Mouse (Mus musculus): ENCODE data around the gene Cxcr4.

Gene Cxcr4

GRCm38 (mm10) chr1:128592211-128592741, at the start of gene Cxcr4:
Gene Cxcr4 (minus strand): TSS chr1:128592293.
- DNase-seq = peak; percentile 68 to 81

GRCm38 (mm10) chr1:128639707-128640107, 47.6 kb upstream of the Cxcr4 start:
- DNase-seq = no peak

DNA sequence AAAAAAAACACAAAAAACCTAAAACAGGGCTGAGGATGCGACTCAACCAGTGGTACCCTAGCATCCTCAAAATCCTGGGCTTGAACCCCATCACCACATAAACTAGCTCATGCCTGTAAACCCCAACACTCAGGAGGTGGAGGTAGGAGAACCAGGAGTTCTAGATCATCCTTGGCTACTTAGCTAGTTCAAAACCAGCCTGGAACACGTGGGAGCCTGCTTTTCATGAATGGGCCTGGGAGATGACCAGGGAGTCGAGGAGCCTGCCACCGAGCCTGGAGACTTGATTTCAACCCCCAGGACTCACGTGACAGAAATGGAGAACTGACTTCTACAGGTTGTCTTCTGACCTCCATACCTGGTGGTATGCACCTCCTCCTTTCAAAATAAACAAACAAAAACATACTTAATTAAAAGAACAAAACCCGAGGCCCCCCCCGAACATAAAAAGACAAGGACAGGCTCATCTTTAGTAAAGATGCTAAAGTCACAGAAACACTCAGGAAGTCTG, 45.2 kb upstream of the Cxcr4 start:
- DNase-seq = no peak

DNA sequence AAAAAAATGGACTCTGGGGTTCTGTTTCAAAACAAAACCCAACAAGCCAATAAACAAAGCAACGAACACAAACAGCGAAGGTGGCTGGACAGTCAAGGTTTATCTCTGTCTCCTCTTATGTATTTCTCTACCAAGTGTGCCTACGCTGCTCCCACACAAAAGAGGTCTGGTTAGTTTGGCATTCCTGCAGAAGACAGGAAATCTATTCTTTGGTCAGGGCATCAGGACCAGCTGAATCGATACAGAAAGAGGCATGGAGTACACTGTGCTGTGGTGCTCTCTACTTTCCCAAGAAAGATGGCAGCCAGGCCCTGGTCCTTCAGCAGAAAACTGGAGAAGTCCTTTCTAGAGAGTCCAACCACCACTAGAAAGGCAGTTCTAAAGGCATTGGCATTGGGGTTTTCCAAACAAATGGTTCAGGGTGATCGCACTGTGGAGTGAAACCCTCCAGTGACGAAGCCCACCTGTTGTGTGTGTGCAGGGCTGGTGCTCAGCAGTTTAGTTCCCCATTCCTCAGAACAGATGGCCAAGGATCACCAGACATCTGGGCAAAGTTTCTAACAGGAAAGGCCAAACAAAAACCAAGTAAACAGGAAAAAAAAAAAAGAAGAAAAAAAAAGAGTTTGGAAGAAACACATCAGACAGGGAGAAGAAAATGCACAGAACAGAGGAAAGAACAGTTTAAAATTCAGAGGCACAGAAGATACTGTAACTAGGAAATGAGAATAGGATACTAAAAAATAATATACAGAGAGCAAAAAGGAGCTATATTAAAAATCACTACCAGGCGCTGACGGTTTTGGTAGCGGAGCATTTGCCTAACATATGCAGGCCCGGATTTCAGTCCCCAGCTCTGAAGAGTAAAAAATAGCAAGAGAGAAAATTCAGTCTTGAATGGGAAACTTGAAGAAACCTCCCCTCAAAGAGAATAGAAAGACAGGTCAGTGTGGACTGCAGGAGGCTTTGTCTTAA, 44.5 kb upstream of the Cxcr4 start:
- no peak for DNase-seq

DNA sequence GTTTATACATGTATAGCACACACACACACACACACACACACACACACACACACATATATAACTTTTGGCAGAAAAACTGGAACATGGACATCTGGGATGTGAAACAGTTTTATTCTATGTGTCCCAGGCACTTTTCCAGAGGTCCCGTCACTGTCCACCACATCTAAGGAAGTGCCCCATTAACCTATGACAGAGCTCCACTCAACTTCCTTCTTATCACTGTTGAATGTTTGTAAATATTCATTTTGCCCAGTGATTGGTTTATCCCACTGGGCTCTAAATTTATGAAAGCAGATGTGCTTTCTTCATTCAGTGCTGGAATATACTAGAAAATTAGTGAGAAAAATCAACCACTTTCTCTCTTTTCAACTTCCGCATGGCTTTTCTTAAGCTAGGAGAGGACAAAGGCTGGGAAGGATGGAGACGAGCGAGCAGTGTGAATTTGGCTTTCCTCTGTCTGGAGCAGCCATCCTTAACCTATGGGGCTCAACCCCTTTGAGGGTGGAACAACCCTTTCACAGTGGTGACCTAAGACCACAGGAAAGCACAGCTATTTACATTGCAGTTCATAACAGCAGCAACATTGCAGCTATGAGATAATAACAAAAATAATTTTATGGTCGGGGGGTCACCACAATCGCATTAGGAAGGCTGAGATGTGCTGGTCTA, 41.8 kb upstream of the Cxcr4 start:
- DNase-seq = no peak

- DNase-seq = no peak
These were observed 40.4 kb upstream of the Cxcr4 start for GRCm38 (mm10) chr1:128632522-128632921.

DNA sequence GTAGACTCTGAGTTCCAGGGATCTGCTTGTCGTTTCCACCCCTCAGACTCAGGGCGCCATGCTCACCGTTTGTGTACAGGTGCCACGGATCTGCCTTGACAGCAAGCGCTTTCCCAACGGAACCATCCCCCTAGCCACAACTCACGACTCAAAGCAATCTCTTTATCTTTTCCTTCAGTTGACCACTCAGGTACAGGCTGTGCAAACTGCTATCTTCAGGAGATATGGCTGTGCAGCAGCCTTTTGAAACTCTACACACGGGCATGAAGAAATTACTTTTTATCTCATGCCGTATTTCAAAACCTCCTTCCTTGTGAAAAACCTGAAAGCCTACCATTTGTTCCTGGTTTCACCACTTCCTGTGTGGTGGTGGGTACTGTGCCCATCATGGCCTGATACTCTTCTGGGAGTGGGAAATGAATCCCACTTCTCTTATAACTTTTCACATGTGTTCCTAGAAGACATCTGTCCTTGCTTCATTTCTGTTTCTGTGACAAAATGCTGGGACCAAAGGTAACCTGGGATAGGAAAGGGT, 34.1 kb upstream of the Cxcr4 start:
- no peak for DNase-seq

DNA sequence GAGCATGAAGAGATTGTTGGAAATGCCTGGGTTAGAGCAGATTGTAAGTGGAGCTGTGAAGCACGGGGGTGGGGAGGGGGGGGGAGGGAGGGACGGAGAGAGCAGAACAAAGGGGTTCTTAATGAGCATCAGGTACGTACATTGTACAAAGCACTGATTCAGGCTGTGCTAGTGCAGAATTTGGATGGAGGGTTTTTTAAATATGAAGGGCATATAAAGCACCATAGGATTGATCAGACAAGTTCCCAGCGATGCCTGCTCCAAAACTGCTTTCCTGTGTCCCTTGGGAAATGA, 31.4 kb upstream of the Cxcr4 start:
- DNase-seq = no peak

GRCm38 (mm10) chr1:128622867-128623593, 30.9 kb upstream of the Cxcr4 start:
- DNase-seq = no peak

GRCm38 (mm10) chr1:128617654-128618310, 25.7 kb upstream of the Cxcr4 start:
- no peak for DNase-seq

GRCm38 (mm10) chr1:128616586-128616985, 24.5 kb upstream of the Cxcr4 start:
- peak in 1 of 2 experiments; percentile 43 for DNase-seq

DNA sequence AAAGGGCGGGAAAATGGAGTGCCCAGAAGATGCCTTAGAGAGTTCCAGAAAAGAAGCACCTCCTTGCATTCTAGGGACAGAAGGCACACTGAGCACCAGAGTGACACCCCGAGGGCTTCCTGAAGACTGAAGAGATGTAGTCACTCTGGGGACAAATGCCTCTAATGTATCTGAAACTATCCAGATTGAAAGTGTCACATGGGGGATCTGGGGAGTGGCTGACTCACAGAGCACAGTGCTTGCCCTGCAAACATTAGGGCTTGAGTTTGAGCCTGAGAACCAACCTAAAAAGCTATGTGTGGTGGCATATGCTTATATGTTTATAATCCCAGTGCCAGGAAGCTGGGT, 23.3 kb upstream of the Cxcr4 start:
- no peak for DNase-seq

DNA sequence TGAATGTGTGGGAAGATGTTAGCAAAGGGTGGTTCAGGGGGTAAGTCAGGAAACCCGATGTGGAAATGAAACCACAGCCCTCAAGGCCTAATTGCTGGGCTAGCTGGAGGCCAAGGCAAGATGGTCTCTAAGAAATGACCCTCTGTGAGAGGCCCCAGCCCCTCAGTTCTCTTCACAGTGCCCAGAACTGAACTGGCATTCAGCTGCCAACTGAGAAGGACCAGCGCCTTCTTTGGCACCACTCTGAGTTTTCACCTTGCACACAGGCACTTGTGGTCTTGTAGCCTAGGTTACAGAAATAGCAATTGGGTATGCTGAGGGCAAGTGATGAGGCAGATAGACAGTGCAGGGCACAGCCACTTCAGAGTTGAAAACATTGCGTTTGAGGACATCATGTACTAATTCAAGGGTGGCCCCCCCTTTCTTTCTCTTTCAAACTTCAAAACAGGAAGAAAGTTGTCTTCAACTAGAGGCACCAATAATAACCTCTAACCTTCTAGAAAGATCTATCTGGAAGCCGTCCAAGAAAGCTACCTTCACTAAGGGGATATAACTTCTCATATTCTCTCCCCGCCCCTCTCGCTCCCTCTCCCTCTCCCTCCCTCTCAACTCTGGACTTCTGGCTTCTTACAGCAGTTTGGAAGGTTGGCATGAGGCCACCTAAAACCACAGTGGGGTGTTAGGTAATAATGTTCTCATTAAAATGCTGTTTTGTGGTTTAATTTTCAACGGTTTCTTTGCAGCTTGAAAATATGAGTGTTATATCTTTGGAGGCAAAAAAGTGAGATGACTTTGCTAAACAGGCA, 22.8 kb upstream of the Cxcr4 start:
- peak; percentile 41 to 49 for DNase-seq

DNA sequence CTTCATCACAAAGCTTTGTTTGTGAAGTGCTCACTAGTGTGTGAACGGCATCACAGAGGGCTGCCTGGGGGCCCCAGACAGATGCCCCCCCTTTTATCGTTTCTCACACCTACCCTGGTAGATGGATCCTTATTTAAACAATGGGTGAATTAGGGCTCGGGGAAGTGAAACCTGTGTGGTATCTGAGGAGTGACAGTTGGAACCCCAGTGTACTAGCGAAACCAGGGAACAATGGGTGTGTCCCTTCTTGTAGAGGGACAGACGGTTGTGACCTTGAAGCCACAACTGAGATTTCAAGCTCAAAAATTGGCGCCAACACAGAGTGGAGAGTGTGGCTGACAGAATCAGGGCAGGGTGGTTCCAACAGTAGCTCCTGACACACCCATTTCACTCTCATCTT, 16.0 kb upstream of the Cxcr4 start:
- no peak for DNase-seq

- DNase-seq = no peak
These were observed 15.3 kb upstream of the Cxcr4 start for GRCm38 (mm10) chr1:128607423-128607822.

- no peak for DNase-seq
These were observed 13.7 kb upstream of the Cxcr4 start for GRCm38 (mm10) chr1:128605794-128606193.

DNA sequence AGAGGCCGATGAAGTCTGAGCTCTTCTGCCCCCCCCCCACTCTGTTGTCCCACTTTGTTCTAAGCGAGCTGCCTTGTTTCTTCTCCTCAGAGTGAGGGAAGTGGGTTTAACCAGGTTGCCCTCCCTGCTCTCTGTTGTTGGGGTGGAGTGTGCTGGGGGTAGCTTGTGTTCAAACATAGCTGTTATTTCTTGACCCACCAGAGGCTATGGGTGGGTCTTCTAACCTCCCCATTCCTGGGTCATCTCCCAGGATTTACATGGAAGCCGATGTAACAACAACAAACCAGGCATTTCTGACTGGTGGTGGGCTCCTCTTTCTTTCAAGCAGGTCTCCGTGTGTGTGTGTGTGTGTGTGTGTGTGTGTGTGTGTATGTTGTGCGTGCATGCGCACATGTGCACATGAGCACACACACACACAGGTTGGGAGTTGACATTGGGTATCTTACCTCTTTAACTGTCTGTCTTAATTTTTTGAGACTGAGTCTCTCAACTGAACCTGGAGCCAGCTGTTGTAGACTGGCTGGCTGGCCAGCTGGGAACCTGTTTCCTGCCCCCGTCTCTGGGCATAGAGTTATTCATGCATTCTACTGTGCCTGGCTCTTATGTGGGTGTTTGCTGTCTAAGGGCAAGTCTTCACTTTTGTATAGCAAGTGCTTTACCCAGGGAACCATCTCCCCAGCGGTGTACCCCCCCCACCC, 10.7 kb upstream of the Cxcr4 start:
- no peak for DNase-seq

DNA sequence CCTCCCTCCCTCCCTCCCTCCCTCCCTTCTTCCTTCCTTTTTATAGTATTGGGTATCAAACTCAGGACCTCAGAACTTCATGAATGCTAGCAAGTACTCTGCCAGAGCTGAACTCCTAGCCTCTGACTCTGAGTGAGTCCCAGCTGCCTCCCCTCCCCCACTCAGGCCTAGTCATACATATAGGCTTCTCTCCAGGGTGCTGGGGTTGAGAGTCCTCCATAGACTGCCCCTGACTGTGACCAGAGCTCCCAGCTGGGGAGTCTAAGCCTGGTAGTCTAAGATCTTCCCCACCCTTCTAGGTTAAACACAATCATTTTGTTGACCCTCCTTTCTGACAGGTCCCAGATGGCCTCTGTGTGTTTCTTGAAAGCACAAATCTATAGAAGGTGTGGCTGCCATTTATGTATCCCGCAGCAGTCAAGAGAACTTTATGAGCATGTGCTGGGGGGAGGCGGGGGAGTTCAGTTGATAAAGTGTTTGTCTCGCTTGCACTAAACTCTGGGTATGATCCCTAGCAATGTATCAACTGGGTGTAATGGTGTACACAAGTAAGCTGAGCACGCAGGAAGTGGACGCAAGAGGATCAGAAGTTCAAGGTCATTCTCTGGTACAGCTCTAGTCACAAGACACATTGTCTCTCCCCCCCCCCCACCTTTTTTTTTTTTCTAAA, 10.1 kb upstream of the Cxcr4 start:
- no peak for DNase-seq

DNA sequence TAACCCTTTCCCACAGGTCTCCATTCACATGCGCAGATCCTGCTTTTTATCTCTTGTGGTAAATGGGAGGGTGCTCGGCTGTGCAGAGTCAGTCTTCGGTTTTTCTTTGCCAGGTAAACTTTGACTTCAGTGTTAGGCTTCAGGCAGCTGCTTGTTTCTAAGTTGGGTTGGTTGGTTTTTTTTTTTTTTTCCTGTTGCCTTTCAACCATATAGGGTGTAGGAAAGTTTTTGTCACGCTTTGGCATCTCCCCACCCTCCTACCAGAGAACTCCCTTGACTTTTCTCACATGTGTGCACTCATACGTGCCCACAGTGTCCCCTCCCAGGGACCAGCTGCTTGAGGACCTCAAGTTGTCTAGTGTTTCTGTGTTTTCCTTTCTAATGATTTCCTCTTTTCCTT, 9.2 kb upstream of the Cxcr4 start:
- DNase-seq = no peak

- DNase-seq = no peak
These were observed 8.5 kb upstream of the Cxcr4 start for GRCm38 (mm10) chr1:128600549-128600948.
